Mouse (Mus musculus) C2C12 (cell line): Measurements from ENCODE around the gene Dglucy. TPM values are rescaled to one million over a fixed set of nuclear protein-coding genes. Genes with fewer than 3 reads are reported as not detected.

Experiments
- H3K27me3 ChIP-seq: one replicate; pipeline ENCODE4 v1.6.1; 2011; ENCODE audit not compliant: control insufficient read depth, insufficient read depth, insufficient read length
- H3K36me3 ChIP-seq: one replicate; pipeline ENCODE4 v1.6.1; 2011; ENCODE audit not compliant: control insufficient read depth, insufficient read depth
- H3K4me3 ChIP-seq: one replicate; pipeline ENCODE4 v1.5.1; 2011; ENCODE audit warnings: mild to moderate bottlenecking, control low read depth; ENCODE audit not compliant: poor library complexity, insufficient read depth, severe bottlenecking
- H3K79me2 ChIP-seq: one replicate; pipeline ENCODE4 v1.6.1; 2011; ENCODE audit not compliant: control insufficient read depth, insufficient read depth
- H3K79me3 ChIP-seq: one replicate; pipeline ENCODE4 v1.6.1; 2011; ENCODE audit warnings: low read depth, control low read depth
- H3ac ChIP-seq: one replicate; pipeline ENCODE3; 2011; ENCODE audit warnings: low read depth; ENCODE audit not compliant: control insufficient read depth, insufficient read length
- CEBPB ChIP-seq: IDR thresholded peaks from one replicate; pipeline ENCODE4 v1.6.1; 2011; ENCODE audit warnings: low read depth, mild to moderate bottlenecking, control low read depth, moderate library complexity
- CTCF ChIP-seq: IDR thresholded peaks from one replicate; pipeline ENCODE4 v1.5.1; 2011; ENCODE audit not compliant: control insufficient read depth, insufficient read depth, insufficient read length
- FOSL1 ChIP-seq: IDR thresholded peaks from one replicate; pipeline ENCODE4 v1.8.0; 2011; ENCODE audit warnings: mild to moderate bottlenecking, low read length; ENCODE audit not compliant: poor library complexity, insufficient read depth, severe bottlenecking
- MAX ChIP-seq: IDR thresholded peaks from one replicate; pipeline ENCODE4 v1.6.1; 2011; ENCODE audit warnings: mild to moderate bottlenecking, control low read depth
- MYOD1 ChIP-seq: IDR thresholded peaks from one replicate; pipeline ENCODE4 v1.6.1; 2011; ENCODE audit warnings: low read depth; ENCODE audit not compliant: control insufficient read depth, insufficient read length
- MYOG ChIP-seq: IDR thresholded peaks from one replicate; pipeline ENCODE4 v1.6.1; 2011; ENCODE audit not compliant: control insufficient read depth, insufficient read length; ENCODE audit errors: extremely low read depth
- USF1 ChIP-seq: IDR thresholded peaks from one replicate; pipeline ENCODE4 v1.6.1; 2011; ENCODE audit warnings: low read depth, mild to moderate bottlenecking, control low read depth, moderate library complexity
- polyA plus RNA-seq: library from polyadenylated mRNA; unstranded; fragments of >200 nt; fragmentation: generic; extraction: Trizol; gene quantifications from one replicate; pipeline ENCODE4 v1.2.1, GENCODE M21; 2012; ENCODE audit warnings: missing spikeins

The Dglucy gene
- polyA plus RNA-seq, 1 experiment, result 34.1 TPM

DNA sequence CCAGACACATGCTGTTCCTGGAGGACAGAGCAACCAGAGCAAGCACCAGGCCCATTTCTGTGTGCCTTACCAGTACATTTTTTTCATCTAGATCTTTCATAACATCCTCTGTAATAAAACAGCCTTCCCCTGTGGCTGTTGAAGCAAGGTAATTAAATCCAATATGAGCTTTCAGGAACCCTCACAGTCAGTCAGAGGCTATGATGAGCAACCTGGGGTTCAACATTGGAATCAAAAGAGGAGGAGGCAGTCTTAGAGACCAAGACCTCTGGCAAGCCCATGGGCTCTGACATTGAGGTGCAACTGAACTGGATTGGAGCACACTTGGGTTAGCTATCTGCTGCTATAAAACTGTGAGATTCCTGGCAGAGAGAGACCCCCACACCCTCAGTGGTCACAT, 86.2 kb downstream of the Dglucy start:
- Histone ChIP-seq H3K79me2 (no peaks in the 10 kb centered on the region), H3ac (no peak overlapping the region), H3K4me3 (no peak overlapping the region), H3K27me3 (no peaks in the 10 kb centered on the region), H3K36me3 (peaks cover 56% of the 10 kb centered on the region), H3K79me3 (no peaks in the 10 kb centered on the region)
- TF ChIP-seq CTCF (no peak), MYOD1 (no peak), CEBPB (no peak)

GRCm38 (mm10) chr12:100865509-100866078, 86.7 kb downstream of the Dglucy start:
- no peaks in the 10 kb centered on the region for H3K27me3 ChIP-seq
- H3K79me3 ChIP-seq, result no peaks in the 10 kb centered on the region
- H3K4me3 ChIP-seq, result no peak overlapping the region
- H3ac ChIP-seq, result no peak overlapping the region
- no peaks in the 10 kb centered on the region for H3K79me2 ChIP-seq
- H3K36me3 ChIP-seq, result peaks cover 56% of the 10 kb centered on the region
- TF ChIP-seq MYOD1, result no peak
- no peak for TF ChIP-seq CTCF
- no peak for TF ChIP-seq MYOG
- no peak for TF ChIP-seq CEBPB
- TF ChIP-seq FOSL1, result no peak
- no peak for TF ChIP-seq MAX
- no peak for TF ChIP-seq USF1

DNA sequence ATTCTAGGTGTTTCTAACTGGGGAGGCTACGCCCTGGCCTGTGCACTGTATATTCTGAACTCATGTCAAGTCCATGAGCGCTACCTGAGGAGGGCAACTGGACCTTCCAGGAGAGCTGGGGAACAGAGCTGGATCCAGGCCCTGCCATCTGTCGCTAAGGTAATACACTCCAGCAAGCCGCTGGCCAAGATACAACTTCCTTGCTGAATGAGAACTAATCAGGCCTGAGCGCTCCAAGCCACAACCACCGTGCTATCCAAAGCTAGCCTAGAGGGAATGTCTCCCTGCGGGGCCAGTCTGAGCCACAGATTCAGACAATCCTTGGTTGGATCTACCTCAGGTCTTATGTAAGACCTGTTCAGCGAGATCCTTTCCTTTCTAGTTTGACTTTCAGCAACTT, 88.2 kb downstream of the Dglucy start:
- Histone ChIP-seq H3K79me2 (no peaks in the 10 kb centered on the region), H3K79me3 (no peaks in the 10 kb centered on the region), H3K27me3 (no peaks in the 10 kb centered on the region), H3K36me3 (peaks cover 54% of the 10 kb centered on the region), H3K4me3 (no peak overlapping the region), H3ac (no peak overlapping the region)
- TF ChIP-seq CEBPB (no peak), FOSL1 (no peak), MYOD1 (no peak), USF1 (no peak)

DNA sequence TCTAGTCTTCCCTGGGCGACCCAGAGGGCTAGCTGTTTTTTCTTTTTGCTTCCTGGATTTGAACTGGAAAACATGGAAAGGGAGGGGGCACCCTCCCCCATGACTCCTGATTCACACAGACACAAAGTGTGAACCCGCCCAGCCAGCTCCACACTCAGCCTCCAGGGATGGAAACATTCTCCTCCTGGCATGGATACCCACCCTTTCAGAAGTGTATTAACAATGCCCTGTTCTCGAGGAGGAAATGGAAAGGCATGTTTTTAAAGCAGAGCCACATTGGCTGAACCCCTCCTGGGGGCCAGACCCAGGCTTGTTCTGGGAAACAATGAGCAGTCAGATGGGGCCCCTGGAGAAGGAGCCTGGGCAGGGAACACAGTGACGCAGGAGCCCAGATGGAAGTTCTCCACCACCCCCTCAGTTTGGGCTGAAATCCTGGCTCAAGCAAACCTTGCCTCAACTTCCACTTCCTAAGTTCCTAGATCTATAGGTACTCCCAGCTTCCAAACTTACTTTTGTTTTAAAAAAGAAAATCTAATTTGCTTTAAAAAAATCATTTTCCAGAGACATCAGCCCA, 89.3 kb downstream of the Dglucy start:
- TF ChIP-seq MAX (no peak), MYOG (no peak), CEBPB (no peak), MYOD1 (no peak), FOSL1 (no peak), USF1 (no peak), CTCF (no peak)
- no peaks in the 10 kb centered on the region for H3K27me3 ChIP-seq
- H3ac ChIP-seq, result no peak overlapping the region
- no peak overlapping the region for H3K4me3 ChIP-seq
- H3K36me3 ChIP-seq, result peaks cover 56% of the 10 kb centered on the region
- H3K79me2 ChIP-seq, result no peaks in the 10 kb centered on the region
- no peaks in the 10 kb centered on the region for H3K79me3 ChIP-seq

DNA sequence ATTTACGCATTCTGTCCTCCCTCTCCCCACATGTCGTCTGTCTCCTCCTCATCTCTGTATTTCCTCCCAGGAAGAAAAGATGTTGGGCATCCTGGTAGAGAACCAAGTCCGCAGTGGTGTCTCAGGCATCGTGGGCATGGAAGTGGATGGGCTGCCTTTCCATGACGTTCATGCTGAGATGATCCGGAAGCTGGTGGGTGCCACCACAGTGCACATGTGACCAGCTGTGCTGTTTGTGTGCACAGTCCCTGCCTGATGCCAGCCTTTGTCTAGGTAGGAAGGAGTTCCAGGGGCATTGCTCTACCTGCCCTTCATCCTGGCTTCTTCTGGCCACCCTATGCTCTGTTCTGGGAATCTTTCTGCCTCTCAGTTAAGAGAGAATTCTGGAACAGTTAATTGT, 92.4 kb downstream of the Dglucy start:
- Histone ChIP-seq H3K79me2 (no peaks in the 10 kb centered on the region), H3ac (no peak overlapping the region), H3K79me3 (no peaks in the 10 kb centered on the region), H3K36me3 (peaks cover 49% of the 10 kb centered on the region), H3K4me3 (no peak overlapping the region), H3K27me3 (no peaks in the 10 kb centered on the region)
- TF ChIP-seq MYOG, result no peak
- TF ChIP-seq MYOD1, result no peak
- no peak for TF ChIP-seq CEBPB
- TF ChIP-seq FOSL1, result no peak
- no peak for TF ChIP-seq CTCF
- no peak for TF ChIP-seq MAX
- TF ChIP-seq USF1, result no peak

- H3K79me3 ChIP-seq, result no peaks in the 10 kb centered on the region
- no peaks in the 10 kb centered on the region for H3K27me3 ChIP-seq
- no peaks in the 10 kb centered on the region for H3K79me2 ChIP-seq
- peaks cover 47% of the 10 kb centered on the region for H3K36me3 ChIP-seq
- TF ChIP-seq CEBPB (no peak), MYOD1 (no peak), USF1 (no peak), CTCF (no peak), MAX (no peak), MYOG (no peak), FOSL1 (no peak)
- no peak overlapping the region for H3K4me3 ChIP-seq
- no peak overlapping the region for H3ac ChIP-seq
Observed at GRCm38 (mm10) chr12:100871841-100872240, 93.0 kb downstream of the Dglucy start.
